Mouse (Mus musculus) liver, embryonic 14.5 days (tissue): ENCODE data around the gene Akt3. TPM values are rescaled to one million over a fixed set of nuclear protein-coding genes. Genes with fewer than 3 reads are reported as not detected.
A peak's percentile ranks its signal among the peaks of the same experiment; 100 is the strongest.

ENCODE experiments used
- ATAC-seq: fragments of 200-750 bp; cut with Nextera tagmentation; 2 replicates; pipeline ENCODE4 v1.8.0; 2017; ENCODE audit warnings: moderate number of reproducible peaks, mild to moderate bottlenecking, moderate library complexity; ENCODE audit not compliant: insufficient read depth
- DNase-seq, 3 experiments: peaks; one replicate each; pipeline ENCODE4 v3.0.0-alpha.2; 2012 to 2013; ENCODE audit warnings: low read depth in 3 of 3, low spot score in 3 of 3
- H3K27ac ChIP-seq: fragments of 300-500 bp; sonication (generic); 2 replicates; pipeline ENCODE4 v1.5.1; 2014; ENCODE audit warnings: moderate library complexity, mild to moderate bottlenecking, control low read depth, inconsistent platforms
- H3K27me3 ChIP-seq: fragments of 300-500 bp; sonication (generic); 2 replicates; pipeline ENCODE4 v1.6.1; 2014; ENCODE audit warnings: mild to moderate bottlenecking, low read length, moderate library complexity; ENCODE audit not compliant: control insufficient read depth, insufficient read depth
- H3K36me3 ChIP-seq: fragments of 300-500 bp; sonication (generic); replicated peaks from 2 replicates; pipeline ENCODE4 v1.6.1; 2014; ENCODE audit warnings: low read depth; ENCODE audit not compliant: control insufficient read depth, insufficient read depth
- H3K4me1 ChIP-seq, 2 experiments: fragments of 200-500 bp in 1 of 2; fragments of 300-500 bp in 1 of 2; sonication (generic) in 1 of 2; replicated peaks; 2 replicates each; pipeline ENCODE4 v1.6.1; 2012 to 2014; ENCODE audit warnings: antibody characterized with exemption in 1 of 2, inconsistent platforms in 1 of 2, low read length in 1 of 2; ENCODE audit not compliant: control insufficient read depth in 2 of 2, insufficient read depth in 2 of 2
- H3K4me2 ChIP-seq: fragments of 300-500 bp; sonication (generic); 2 replicates; pipeline ENCODE4 v1.6.1; 2014; ENCODE audit warnings: low read depth, mild to moderate bottlenecking, control low read depth, moderate library complexity
- H3K4me3 ChIP-seq, 2 experiments: fragments of 200-500 bp in 1 of 2; fragments of 300-500 bp in 1 of 2; sonication (generic) in 1 of 2; 2 replicates each; pipeline ENCODE4 v1.5.1; 2012 to 2014; ENCODE audit warnings: low read depth in 2 of 2, low read length in 2 of 2, mild to moderate bottlenecking in 2 of 2, control low read depth in 1 of 2, inconsistent platforms in 1 of 2, moderate library complexity in 1 of 2; ENCODE audit not compliant: insufficient read depth in 1 of 2
- H3K9ac ChIP-seq: fragments of 300-500 bp; sonication (generic); replicated peaks from 2 replicates; pipeline ENCODE4 v1.6.1; 2014; ENCODE audit warnings: mild to moderate bottlenecking, control low read depth, moderate library complexity
- H3K9me3 ChIP-seq: fragments of 300-500 bp; sonication (generic); 2 replicates; pipeline ENCODE4 v1.6.1; 2016; ENCODE audit warnings: low read length, mixed read lengths; ENCODE audit not compliant: control insufficient read depth
- CTCF ChIP-seq: IDR thresholded peaks from 2 replicates; pipeline ENCODE4 v1.5.1; 2016; ENCODE audit warnings: antibody characterized with exemption, low read depth, control low read depth
- EP300 ChIP-seq: IDR thresholded peaks from 2 replicates; pipeline ENCODE4 v1.6.1; 2016; ENCODE audit warnings: antibody characterized with exemption, low read depth
- WGBS: fragments of 180-500 bp; shearing (Covaris S2); extraction: QIAGEN DNeasy Blood & Tissue Kit; methylation state at CpG from one replicate; pipeline ENCODE4 v1.1.7; 2014; ENCODE audit not compliant: insufficient replicate concordance; 5-methylcytosine and 5-hydroxymethylcytosine counted together
- polyA plus RNA-seq, 2 experiments: library from polyadenylated mRNA; depleted of rRNA in 1 of 2; stranded (reverse) in 1 of 2; unstranded in 1 of 2; fragments of >200 nt; fragmentation: Nextera tagmentation in 1 of 2; extraction: Ambion mirVana in 1 of 2; gene quantifications; 2 replicates each; pipeline versions ENCODE4 v1.2.1 to v1.2.3; 2012 to 2014

Gene Akt3
- polyA plus RNA-seq, 2 experiments, result 0.56 to 1.1 TPM

DNA sequence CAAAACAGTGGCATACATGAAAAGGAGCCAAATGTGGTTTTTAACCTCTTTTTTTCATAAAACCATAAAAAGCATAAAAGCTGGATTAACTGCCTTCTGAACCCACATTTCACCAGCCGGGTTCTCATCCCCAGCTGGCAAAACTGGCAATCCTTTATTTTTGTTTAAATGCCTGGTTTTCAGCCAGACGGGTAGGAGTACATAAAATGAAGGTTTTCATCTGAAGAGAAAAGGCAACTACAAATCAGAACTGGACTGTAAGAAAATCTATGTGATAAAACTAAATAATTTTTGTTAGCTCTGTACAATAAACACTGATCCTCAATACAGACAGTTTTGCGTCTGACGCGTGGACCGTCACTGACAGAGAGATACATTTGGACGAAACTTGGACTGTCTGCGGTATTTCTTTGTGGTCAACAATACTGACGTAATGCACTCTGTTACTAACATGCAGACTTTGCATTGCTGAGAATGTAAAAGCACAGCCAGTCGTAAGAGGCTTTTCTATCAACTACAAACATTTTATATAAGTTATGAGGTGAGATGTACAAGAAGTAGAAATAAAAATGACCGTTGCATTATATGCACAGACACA lies 206.5 kb downstream of the Akt3 start:
- Histone ChIP-seq H3K4me1 (no peaks in the 10 kb centered on the region), H3K4me3 (no peak overlapping the region), H3K9ac (no peak overlapping the region), H3K27ac (no peak overlapping the region), H3K27me3 (no peaks in the 10 kb centered on the region), H3K36me3 (no peaks in the 10 kb centered on the region), H3K9me3 (no peaks in the 10 kb centered on the region), H3K4me2 (no peak overlapping the region)
- ATAC-seq (no peak), DNase-seq (no peak)
- TF ChIP-seq EP300 (no peak), CTCF (no peak)
- WGBS, result 73% methylated on average over 11 of the region's 11 CpGs

DNA sequence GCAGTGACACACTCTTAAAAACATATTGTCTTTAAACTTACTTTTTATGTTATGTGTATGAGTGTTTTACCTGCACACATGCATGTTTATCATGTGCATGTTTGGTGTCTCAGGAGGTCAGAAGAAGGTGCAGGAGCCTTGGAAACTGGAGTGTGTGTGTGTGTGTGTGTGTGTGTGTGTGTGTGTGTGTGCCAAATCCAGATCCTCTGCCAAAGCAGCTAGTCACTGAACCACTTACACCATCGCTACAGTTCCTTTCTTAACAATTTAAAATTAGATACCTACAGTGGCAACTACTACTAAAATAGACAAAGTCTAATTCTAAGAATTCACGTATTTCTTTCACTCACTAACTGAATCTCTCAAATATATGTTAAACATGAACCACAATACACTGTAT lies 209.2 kb downstream of the Akt3 start:
- Histone ChIP-seq H3K9ac (no peak overlapping the region), H3K4me2 (no peak overlapping the region), H3K36me3 (no peaks in the 10 kb centered on the region), H3K4me3 (no peak overlapping the region), H3K27me3 (no peaks in the 10 kb centered on the region), H3K9me3 (no peaks in the 10 kb centered on the region), H3K4me1 (no peaks in the 10 kb centered on the region), H3K27ac (no peak overlapping the region)
- no peak for TF ChIP-seq CTCF
- TF ChIP-seq EP300, result no peak
- ATAC-seq, result no peak
- 67% methylated on average over 2 of the region's 2 CpGs for WGBS
- no peak for DNase-seq

- H3K9ac ChIP-seq, result no peak overlapping the region
- no peak for DNase-seq
- H3K4me1 ChIP-seq, result no peaks in the 10 kb centered on the region
- no peaks in the 10 kb centered on the region for H3K36me3 ChIP-seq
- no peak for ATAC-seq
- WGBS, result 54% methylated on average over 2 of the region's 2 CpGs
- H3K9me3 ChIP-seq, result no peaks in the 10 kb centered on the region
- H3K27ac ChIP-seq, result no peak overlapping the region
- TF ChIP-seq EP300 (no peak), CTCF (no peak)
- H3K4me3 ChIP-seq, result no peak overlapping the region
- no peaks in the 10 kb centered on the region for H3K27me3 ChIP-seq
- H3K4me2 ChIP-seq, result no peak overlapping the region
Observed at GRCm38 (mm10) chr1:177046963-177047362, 211.0 kb downstream of the Akt3 start.

DNA sequence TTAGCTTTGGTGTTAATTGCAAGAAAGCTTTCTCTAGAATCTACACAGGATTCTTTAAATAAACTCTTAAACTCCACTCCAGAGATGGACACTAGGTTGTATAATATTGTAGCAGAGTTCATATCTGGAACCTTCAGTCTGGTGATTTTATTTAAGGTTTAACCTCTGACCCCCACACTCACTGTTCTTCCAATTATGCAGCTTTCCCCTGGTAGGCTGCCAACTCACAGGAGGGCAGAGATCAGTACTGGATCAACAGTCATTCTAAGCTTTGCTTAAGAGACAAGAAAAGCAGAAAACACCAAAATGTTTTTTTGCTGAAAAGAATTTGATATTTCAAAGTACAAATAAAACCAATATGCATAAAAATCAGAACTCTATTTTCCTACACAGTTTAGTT lies 212.1 kb downstream of the Akt3 start:
- ATAC-seq (peak; percentile 52; the same call in 1 of the 2 replicates), DNase-seq (peak; percentile 13 to 22 (median 17))
- Histone ChIP-seq H3K27ac (no peak overlapping the region), H3K36me3 (no peaks in the 10 kb centered on the region), H3K9ac (no peak overlapping the region), H3K9me3 (no peaks in the 10 kb centered on the region), H3K4me1 (no peaks in the 10 kb centered on the region), H3K27me3 (no peaks in the 10 kb centered on the region), H3K4me2 (no peak overlapping the region), H3K4me3 (no peak overlapping the region)
- no peak for TF ChIP-seq EP300
- TF ChIP-seq CTCF, result no peak

DNA sequence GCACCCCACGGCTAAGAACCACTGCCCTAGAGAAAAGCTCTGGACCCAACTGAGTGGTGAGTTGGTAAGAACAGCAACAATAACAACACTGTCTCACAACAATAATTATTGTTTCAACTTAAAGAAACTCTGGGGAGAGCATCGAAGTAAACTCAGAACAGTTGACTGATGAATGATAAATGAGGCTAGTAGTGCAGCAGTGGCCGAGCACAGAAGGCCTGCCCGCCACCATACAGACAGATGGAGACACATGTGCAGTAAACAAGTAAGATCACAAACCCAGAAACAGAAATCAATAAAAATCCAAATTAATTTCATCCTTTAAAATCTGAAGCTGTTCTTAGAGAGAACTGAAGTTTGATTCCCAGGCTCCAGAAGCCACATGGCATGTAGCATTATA lies 217.9 kb downstream of the Akt3 start:
- no peak for TF ChIP-seq EP300
- no peak for TF ChIP-seq CTCF
- Histone ChIP-seq H3K27ac (no peak overlapping the region), H3K9ac (no peak overlapping the region), H3K9me3 (no peaks in the 10 kb centered on the region), H3K4me1 (no peaks in the 10 kb centered on the region), H3K36me3 (no peaks in the 10 kb centered on the region), H3K27me3 (no peaks in the 10 kb centered on the region), H3K4me3 (no peak overlapping the region), H3K4me2 (no peak overlapping the region)
- DNase-seq (no peak), ATAC-seq (no peak)
- WGBS, result 68% methylated on average over 4 of the region's 4 CpGs
